Mouse (Mus musculus): ENCODE data around the gene Hif3a.
"Not testable (repeated sequence)": the region's sequence is repeated elsewhere in the genome, so short reads cannot be mapped to it uniquely, and the experiment has no call there.

The Hif3a gene

GRCm38 (mm10) chr7:17062389-17062788 is at the start of gene Hif3a:
TSS of gene Hif3a (minus strand) at chr7:17062427.
- DNase-seq (ENCODE audit: extremely low read depth, low read depth, low spot score) = no peak

- not testable (repeated sequence) for DNase-seq (ENCODE audit: extremely low read depth, low read depth, low spot score)
Measured at GRCm38 (mm10) chr7:17101631-17102030, 39.4 kb upstream of the Hif3a start.

DNA sequence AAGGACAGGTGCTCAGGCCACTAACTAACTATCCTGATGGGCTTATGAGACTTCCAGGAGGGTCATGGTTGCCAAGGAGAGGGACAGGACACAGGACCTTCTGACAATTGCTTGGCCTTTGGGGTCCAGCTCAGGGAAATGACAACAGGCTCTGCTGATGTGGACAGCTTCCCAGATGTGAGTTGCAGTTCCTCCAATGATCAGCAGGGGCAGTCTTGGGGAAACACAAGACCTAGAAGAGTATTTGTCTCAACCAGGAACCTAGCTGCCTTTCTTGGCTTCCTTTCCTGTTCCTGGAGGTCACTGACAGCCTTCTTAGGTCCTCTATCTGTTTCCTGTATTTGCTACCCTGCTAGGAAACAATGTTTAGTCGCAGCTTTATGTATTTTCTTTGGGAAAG is 29.1 kb upstream of the Hif3a start:
- no peak for DNase-seq (ENCODE audit: extremely low read depth, low read depth, low spot score)

GRCm38 (mm10) chr7:17090058-17090585 is 27.9 kb upstream of the Hif3a start:
- DNase-seq (ENCODE audit: extremely low read depth, low read depth, low spot score) = no peak

- DNase-seq (ENCODE audit: extremely low read depth, low read depth, low spot score) = no peak
Measured at GRCm38 (mm10) chr7:17087731-17088130, 25.5 kb upstream of the Hif3a start.

- no peak for DNase-seq (ENCODE audit: extremely low read depth, low read depth, low spot score)
Measured at GRCm38 (mm10) chr7:17082766-17083165, 20.5 kb upstream of the Hif3a start.

- no peak for DNase-seq (ENCODE audit: extremely low read depth, low read depth, low spot score)
Measured at GRCm38 (mm10) chr7:17078076-17078654, 15.9 kb upstream of the Hif3a start.

DNA sequence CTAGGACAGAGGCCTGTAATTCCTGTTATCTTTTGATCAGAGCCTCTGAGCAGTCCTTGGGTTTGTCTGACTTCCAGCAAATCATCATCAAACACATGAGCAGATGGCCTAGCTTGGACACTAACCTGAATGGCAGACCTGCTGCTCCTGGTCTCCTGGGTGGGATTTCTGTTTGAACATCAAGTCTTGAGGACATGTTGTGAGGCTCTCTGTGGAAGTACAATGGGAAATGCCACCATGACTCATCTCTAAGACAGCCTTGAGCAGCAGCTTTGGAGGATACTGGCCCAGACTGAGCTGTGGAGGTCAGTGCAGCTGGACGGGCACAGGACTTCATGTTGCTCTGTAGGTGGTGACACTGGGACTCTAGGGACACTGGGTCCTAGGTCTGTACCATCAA is 14.3 kb upstream of the Hif3a start:
- DNase-seq (ENCODE audit: extremely low read depth, low read depth, low spot score) = no peak

DNA sequence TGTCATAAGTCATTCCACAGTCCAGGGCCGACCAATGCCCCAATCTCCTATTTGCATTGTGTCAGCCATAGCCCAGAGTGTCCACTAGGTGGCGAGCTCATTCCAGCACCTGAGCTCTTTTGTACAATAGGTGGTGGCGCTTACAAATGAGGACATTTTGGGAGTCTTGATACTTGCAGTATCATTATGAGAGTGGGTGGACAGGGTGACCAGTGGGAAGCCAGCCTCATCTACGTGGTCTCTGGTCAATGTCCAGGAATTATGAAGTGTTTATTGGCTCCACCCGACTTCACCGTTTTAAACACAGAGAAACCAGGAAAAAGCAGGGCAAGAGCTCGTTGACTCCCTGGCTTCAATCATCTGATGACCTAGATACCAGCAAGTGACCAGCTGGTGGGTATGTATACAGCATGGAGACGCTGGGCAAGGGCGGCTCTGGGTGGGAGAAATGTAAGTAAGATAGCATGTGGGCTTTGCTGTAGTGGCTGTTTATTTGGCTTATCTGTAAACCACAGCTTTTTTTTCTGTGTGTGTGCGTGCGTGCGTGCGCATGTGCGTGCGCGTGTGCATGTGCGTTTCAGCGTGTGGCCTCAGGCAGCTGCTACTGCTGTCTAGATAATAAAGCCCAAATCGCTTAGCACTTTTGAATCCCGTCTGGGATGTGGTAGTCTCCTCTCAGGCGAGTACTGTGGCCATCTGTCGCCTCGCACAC is 11.8 kb upstream of the Hif3a start, which contains the start of gene Psg16:
Gene Psg16, plus strand, starts transcription at position 137 of the 712 bp plus-strand sequence.
- no peak for DNase-seq (ENCODE audit: extremely low read depth, low read depth, low spot score)

- DNase-seq (ENCODE audit: extremely low read depth, low read depth, low spot score) = no peak
Measured at GRCm38 (mm10) chr7:17073513-17073903, 11.3 kb upstream of the Hif3a start.

DNA sequence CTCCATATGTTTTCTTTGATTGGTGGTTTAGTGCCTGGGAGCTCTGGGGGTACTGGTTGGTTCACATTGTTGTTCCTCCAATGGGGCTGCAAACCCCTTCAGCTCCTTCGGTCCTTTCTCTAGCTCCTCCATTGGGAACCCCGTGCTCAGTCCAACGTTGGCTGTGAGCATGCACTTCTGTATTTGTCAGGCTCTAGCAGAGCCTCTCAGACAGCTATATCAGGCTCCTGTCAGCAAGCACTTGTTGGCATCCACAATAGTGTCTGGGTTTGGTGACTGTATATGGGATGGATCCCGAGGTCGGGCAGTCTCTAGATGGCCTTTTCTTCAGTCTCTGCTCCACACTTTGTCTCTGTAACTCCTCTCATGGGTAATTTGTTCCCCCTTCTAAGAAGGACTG is 5.4 kb upstream of the Hif3a start:
- DNase-seq (ENCODE audit: extremely low read depth, low read depth, low spot score) = not testable (repeated sequence)

DNA sequence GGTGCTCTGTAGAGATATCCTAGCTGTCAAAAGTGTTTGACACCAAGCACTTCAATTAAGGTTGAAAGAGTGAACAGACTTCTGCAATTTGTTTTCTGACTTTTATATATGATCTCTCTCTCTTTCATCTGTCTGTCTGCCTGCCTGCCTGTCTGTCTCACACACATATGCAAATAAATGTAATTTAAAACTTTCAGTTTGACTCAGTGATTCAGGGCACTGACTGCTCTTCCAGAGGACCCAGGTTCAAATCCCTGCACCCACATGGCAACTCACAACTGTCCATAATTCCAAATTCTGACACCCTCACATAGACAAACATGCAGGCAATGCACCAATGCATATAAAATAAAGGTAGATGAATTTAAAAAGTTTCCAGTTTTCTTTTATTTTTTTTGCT is 4.8 kb upstream of the Hif3a start:
- no peak for DNase-seq (ENCODE audit: extremely low read depth, low read depth, low spot score)

DNA sequence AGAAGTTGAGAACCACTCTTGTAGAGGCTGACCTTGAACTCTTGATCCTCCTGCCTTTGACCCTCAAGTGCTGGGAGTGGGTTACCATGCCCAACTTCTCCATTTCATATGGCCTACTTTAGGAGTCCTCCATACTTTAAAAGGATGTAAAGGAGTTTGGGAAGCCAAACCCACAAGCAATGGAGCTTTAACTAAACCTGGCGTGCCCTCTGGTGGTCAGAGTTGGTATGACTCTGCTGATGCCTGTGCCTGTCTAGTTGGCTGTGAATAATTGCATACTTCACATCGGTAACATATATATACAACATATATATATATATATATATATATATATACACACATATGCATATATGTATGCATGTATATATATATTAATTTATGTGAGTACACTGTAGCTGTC is 4.2 kb upstream of the Hif3a start:
- DNase-seq (ENCODE audit: extremely low read depth, low read depth, low spot score) = no peak

GRCm38 (mm10) chr7:17065620-17066019 is 3.4 kb upstream of the Hif3a start:
- no peak for DNase-seq (ENCODE audit: extremely low read depth, low read depth, low spot score)

DNA sequence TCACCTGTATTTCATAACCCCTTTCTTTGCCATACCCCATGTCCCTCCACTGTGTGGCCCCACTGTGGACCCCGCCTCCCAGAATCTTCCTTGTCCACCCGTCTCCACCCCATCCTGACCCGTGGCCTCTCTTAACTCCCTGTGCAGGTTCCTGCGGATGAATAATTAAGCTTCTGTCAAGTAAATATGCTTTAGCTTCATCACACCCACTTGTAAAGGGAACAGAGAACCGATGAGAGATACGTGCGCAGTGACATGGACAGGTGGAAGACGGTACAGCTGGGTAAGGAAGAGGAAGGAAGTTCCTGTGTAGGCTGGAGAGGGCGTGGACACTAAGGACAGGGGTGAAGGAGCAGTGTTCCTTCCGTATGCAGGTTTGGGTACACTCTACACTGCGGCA is 618 bp upstream of the Hif3a start:
- no peak for DNase-seq (ENCODE audit: extremely low read depth, low read depth, low spot score)

- no peak for DNase-seq (ENCODE audit: extremely low read depth, low read depth, low spot score)
Measured at GRCm38 (mm10) chr7:17060782-17061605, 1.2 kb downstream of the Hif3a start.

DNA sequence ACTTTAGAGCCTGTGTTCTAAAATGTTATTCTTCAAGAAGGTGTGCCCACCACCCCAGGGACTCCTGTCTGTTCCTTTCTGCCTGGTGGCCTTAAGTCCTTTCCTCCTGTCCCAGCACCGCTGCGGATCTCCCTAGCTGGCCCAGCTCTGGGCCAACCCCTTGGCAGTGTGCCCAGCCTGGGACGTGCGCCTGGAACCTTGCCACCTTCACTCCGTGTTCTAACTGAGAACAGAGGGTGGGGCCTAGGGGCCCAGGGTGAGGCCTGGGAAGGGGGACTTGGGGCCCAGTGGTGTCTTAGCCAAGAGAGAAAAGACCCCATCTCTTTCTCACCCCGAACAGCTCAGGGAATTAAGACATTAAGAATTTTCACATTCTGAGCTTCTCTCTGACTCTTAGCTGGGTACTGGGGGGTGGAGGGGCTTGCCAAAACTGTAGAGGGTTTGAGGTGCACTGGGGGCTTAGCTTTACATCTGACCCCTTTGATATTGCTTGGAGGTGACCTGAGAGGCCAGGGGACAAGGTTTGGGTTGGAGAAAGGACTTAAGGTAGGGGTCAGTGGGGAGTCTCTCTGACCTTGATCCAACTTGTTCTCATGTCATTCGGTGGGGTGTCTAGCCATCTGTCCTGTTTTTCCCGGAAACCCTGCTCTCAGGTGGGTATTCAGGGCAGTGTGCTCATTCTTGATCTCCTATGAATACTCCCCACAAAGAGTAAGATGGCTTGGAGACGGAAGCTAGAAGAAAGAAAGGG is 2.0 kb downstream of the Hif3a start:
- no peak for DNase-seq (ENCODE audit: extremely low read depth, low read depth, low spot score)

DNA sequence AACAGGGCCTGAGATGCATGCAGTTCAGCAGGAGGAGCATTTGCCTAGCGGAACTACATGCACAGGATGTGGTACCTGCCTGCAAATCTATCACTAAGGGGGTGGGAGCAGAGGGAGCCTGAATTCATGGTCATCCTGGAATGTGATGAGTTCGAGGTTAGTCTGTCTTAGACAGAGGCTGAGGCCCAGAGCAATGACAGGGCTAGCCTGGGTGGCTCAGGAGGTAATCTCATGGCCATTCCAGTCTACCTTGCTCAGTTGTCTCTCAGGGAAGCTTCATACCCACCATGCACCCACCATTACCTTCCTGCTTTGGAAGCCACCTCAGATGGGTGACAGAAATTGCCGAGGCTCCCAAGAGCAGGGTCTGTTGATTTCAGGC is 2.8 kb downstream of the Hif3a start:
- DNase-seq (ENCODE audit: extremely low read depth, low read depth, low spot score) = no peak

DNA sequence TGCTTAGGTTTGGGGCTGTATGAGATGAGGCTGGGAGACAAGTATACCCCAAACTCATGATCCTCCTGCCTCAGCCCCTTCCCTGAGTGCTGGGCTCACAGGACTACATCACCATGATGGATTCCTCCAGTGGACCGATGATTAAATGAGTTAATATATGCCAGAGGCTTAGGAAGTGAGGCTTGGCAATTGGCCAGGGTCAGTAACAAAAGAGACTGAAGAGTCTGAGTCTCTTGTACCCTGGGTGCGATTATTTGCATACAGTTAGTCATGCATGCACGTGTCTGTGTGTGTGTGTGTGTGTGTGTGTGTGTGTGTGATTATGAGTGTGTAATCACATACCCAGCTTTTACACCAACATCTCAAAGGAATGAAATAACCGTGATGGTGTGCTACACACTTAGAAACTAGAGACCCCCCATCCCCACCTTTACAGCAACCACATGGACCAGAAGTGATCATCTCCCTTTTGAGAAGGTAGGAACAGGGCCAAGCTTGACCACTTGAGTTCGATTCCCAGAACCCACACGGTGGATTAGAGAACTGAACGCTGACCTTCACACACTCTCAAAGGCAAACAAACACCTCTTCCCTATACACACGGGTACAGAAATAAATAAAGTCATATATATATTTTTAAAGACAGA is 3.3 kb downstream of the Hif3a start:
- DNase-seq (ENCODE audit: extremely low read depth, low read depth, low spot score) = no peak

DNA sequence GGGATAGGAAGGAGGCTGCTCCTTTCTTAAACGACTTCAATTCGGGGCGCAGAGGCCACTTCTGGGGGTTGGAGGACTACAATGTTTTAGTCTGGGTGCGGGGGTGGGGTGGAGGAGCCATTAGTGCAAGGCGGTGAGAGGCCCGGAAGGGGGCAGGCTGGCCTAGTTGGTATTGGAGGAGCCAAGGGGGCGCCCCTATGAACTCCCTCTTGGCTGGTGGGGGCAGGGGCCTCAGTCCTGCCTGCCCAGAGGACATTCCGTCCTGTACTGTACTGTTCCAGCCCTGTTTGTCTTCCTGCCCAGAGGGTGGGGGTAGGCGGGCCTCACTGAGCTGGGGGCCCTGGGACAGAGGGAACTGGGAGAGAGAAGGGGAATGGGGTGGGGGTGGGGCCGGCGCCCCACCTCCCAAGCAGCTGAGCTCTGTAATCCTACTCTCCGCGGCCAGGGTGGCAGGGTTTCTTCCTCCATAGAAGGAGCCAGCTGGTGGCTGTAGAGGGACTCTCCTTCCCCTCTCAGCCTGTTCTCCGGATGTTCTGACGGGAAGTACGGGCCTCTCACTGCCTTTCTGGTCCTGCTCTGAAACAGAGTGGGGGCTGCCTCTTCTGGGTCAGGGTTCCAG is 4.0 kb downstream of the Hif3a start:
- no peak for DNase-seq (ENCODE audit: extremely low read depth, low read depth, low spot score)

Measured in fat pad, adult 2 months (tissue).